Mouse (Mus musculus) MN1 (cell line): Measurements from ENCODE around the gene Zfp330.

Experiments
- DNase-seq: peaks from one replicate; pipeline ENCODE4 v3.0.0-alpha.2; 2016; ENCODE audit warnings: low spot score

Zfp330 gene

DNA sequence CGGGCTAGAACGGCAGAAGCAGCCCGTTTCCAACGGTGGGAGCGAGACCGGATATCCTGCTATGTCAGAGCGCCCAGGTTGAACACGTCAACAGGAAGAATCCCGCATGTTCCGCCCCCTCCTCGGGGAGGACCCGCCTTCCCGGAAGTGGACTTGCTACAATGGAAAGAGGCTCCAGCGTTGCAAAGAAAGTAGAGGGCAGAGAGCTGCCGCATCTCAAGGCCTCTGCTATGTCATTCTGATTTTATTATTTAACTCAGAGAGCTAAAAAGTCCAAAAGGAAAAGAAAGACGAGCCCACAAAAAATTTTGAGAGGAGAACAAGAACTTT lies at the start of gene Zfp330:
Gene Zfp330, minus strand, starts transcription at position 68 of the 330 bp plus-strand sequence.
- peak; percentile 95 for DNase-seq

DNA sequence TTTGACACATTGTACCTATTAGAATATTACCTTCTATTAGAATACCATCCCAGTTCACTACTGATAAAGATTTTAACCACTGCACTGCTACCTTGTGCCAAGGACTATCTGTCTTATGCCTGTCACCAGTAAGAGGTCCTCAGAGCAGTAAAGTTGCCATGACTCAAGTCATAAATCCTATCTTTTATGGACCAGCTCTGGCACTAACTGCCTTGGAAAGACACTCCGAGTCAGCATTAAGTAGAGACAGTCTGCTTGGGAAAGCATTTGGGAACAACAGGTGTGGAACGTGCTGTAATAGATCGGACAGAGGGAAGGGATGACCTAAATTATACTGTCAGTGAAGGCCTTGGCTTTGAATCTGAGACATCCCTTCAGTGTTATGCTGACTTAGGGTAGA lies 4.0 kb upstream of the Zfp330 start:
- peak; percentile 46 for DNase-seq

DNA sequence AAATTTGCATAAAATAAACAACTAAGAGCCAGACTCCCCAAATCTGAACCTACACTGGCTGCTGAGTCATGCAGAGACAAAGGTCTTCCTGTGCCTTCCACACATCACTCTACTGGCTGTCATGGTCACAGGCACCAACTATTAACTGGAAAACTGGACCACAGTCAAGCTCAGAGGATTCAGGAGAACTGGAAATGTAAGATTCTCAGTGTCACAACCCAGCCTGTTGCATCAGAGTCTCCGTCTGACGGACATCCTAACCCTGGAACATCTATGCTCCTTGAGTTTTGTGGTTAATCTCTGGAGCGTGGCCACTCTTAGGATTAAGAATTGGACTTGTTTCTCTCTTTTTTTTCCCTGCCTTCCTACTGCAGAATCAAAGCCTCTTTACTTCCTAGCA lies 3.4 kb upstream of the Zfp330 start:
- peak; percentile 32 for DNase-seq

DNA sequence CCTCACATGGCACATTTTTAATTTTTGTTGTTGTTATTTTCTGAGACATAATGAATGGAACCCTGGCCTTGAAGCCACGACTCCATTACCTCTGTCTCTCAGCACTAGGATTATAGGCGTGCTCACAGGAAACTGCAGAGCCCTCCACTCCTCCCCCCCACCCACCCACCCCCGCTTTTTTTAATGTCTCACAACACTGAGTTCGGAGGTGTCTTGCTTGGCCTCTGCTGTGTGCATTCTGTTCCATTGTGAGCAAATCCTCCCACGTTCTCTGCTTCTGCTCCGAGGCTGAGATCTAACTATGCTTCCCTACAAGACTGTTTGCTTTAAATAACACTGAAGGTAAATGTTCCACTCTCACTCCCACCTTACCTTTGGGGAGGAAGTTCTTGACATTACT lies 522 bp upstream of the Zfp330 start:
- DNase-seq = no peak

DNA sequence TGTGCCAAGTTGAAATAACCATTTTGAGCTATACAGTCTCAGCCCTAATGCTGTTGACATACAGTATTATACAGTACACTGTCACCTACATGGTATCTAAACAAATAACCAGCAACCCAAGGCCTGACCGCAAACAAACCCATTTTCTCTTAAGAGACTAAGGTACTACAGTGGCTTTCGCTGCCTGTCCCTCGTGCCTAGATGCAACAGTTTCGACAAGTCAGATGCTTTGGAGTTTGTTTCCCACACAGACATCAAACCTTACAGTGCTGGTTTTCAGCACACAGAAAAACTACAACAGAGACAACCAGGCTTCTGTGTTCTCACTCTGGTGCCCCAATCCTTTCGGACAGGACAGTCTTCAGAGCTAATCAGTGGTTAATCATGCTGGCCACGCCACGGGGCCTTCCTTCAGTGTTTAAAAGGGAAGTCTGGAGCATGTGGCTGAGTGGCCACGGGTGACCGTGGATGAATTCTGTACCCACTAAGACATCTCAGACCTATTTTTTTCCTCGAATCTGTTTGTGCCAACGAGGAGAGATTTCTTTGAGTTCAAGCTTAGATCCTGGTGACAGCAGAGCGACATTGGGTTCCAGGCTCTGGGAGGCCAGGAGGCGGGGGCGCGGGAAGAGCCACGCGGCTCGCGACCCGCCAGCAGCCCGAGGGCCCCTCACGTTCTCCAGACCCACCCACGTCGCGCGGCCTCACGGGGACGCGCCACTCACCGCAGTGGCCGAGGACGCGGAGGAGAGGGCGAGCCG lies 448 bp downstream of the Zfp330 start:
- DNase-seq = peak; percentile 37

DNA sequence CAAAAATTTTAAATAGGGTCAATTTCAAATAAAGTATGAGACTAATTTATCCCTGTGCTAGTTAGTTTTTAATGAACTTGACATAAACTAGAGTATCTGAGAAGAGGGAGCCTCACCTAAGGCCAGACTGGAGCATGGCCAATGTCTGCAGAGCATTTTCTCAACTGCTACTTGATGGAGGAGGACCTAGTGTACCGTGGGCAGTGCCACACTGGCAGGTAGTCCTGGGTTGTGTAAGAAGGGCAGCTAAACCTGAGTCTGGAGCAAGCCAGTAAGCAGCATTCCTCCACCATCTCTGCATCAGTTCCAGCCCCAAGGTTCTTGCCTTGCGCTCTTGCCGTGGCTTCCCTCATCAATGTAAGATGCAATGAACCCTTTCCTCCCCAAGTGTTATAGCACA lies 3.1 kb downstream of the Zfp330 start:
- DNase-seq = no peak

DNA sequence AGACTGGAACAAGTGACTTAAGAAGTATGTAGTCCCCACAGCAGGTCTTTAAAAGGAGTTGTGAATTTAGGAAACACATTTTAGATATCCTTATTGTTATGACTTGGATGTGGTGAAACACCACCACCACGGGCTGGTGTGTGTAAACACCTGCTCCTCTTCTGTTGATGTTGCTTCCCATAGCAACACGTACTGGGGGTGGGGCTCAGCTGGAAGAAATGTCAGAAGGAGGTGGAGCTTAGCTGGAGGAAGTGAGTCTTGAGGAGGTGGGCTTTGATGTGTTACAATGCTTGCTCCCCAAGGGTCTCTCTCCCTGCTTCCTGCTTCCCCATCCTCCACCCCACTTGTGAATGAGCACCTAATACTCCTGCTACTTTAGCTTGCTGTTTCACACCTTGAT lies 14.9 kb downstream of the Zfp330 start:
- no peak for DNase-seq

DNA sequence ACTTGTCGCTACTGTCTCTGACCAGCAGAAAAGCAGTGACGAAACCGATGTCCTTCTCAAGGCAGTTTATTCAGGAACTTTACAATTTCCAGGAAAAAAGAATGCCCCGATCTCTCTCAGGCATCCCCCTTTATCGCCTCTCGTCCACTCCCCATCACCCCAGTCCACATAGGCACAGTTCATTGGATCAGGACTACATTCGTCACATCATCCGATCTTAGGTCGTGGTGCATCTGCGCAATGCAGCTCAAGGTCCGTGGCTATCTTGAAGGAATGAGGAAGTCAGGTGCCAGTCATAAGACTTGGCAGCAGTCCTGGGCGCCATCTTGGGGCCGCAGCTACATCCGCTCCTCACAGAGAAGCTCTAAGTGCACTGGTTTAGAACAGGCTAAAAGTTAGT lies 19.0 kb downstream of the Zfp330 start:
- DNase-seq = peak; percentile 53

DNA sequence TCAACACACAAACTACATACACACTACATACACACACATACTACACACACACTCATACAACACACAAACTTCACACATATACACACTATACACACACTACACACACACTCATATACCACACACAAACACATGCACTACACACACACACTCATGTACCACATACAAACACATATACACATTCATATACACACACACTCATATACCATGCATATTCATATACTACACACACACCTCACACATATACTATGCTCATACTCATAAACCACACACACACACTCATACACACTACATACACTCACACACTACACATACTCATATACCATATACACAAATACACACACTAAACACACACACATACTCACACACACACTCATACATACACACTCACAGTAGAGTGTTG lies 27.3 kb downstream of the Zfp330 start:
- no peak for DNase-seq

DNA sequence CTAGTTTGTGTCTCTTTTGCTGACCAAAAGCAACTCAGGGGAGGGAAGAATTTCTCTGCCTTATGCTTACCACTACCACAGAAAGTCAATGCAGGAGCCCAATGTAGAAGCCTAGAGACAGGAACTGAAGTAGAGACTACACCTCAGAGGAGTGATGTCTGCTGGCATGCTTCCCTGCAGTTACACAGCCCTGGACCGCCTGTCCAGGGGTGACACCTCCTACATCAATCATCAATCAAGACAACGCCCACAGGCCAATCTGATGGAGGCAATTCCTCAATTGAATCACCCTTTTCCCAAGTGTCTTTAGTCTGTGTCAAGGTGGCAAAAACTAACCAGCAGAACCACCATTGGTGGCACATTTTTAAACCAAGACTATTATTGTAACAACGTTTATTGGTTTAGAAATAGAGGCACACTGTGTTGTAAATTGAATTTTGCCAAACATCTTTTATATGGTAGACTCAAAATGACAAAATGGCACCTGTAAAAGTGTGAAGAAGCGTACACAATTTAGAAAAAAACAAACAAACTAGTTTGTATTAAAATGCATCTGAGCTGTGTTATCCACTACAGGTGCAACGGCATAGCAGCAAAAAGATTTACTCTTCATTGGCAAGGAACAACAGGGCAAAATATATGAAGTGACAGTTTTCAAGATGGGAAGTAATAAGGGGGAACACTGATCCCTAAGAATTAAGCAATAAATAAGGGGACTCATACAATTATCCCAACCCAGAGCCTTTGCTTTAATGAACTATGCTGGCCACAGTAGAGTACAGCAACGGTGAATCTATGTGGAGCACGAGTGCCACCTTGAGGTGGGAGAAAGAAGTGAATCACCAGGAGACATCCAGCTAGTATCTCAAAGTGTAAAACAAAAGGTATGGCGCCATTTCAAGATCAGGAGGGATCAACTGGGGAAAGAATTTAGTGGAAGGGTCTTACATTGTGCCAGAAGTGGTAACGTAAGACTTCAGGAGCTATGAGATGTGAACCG lies 29.8 kb downstream of the Zfp330 start:
- DNase-seq = no peak
